Mouse (Mus musculus) erythroblast, embryonic 14.5 days (primary cell): Measurements from ENCODE around the gene Cyp4x1.

Experiments
- GATA1 ChIP-seq: IDR thresholded peaks from 2 replicates; pipeline ENCODE4 v1.6.1; 2012; ENCODE audit warnings: low read length, inconsistent platforms, mixed read lengths
- TAL1 ChIP-seq: IDR thresholded peaks from 3 replicates; pipeline ENCODE4 v1.6.1; 2012; ENCODE audit warnings: low read length, inconsistent platforms, mixed read lengths

DNA sequence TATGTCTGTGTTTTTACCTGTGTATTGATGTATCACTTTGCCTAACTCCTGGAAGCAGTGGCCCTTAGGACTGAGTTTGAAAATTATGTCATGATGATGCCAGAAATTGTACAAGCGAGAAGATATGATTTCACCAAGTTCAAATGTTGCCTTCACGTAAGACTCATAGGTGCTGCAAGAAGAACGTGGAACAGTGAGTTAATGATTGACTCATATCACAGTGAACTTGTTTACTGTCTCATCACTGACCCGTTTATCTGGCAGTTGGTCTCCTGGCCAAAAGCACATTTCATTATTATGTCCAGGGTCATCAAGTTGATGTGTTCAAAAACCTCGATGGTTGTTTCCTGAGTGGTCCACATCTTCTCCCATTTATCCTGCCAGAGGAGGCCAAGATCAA is 12.5 kb downstream of the Cyp4x1 start:
- no peak for TF ChIP-seq GATA1
- no peak for TF ChIP-seq TAL1
